Mouse (Mus musculus) myocyte (in vitro differentiated cells): ENCODE measurements at regions not wholly inside any gene's neighbourhood (a gene's known extent, or its start where the extent isn't known, plus 50 kb on each side); places are given as distances from the start of the nearest gene placed in this dataset.

Source experiments
- CEBPB ChIP-seq: IDR thresholded peaks from 2 replicates; pipeline ENCODE4 v1.6.1; 2011; ENCODE audit warnings: mild to moderate bottlenecking, moderate library complexity; ENCODE audit not compliant: poor library complexity, insufficient read depth, severe bottlenecking
- E2F4 ChIP-seq: IDR thresholded peaks from one replicate; pipeline ENCODE4 v1.6.1; 2011; ENCODE audit warnings: mild to moderate bottlenecking, control low read depth, moderate library complexity; ENCODE audit not compliant: insufficient read depth
- MAX ChIP-seq: IDR thresholded peaks from one replicate; pipeline ENCODE4 v1.6.1; 2011; ENCODE audit warnings: low read depth, mild to moderate bottlenecking, control low read depth
- MYOD1 ChIP-seq, 3 experiments: IDR thresholded peaks; one replicate each; pipeline ENCODE4 v1.6.1; 2011; ENCODE audit warnings: control low read depth in 2 of 3, low read depth in 2 of 3, mild to moderate bottlenecking in 2 of 3, moderate library complexity in 1 of 3; ENCODE audit not compliant: insufficient read length in 2 of 3, control insufficient read depth in 1 of 3
- MYOG ChIP-seq, 3 experiments: IDR thresholded peaks; one replicate each; pipeline ENCODE4 v1.6.1; 2011; ENCODE audit warnings: control low read depth in 2 of 3, low read depth in 2 of 3, mild to moderate bottlenecking in 2 of 3; ENCODE audit not compliant: insufficient read length in 2 of 3, control insufficient read depth in 1 of 3, insufficient read depth in 1 of 3
- POLR2A ChIP-seq: IDR thresholded peaks from one replicate; pipeline ENCODE4 v1.6.1; 2011; ENCODE audit warnings: low read depth, mild to moderate bottlenecking, control low read depth, moderate library complexity; ENCODE audit not compliant: insufficient read length
- POLR2AphosphoS2 ChIP-seq: IDR thresholded peaks from one replicate; pipeline ENCODE4 v1.6.1; 2011; ENCODE audit warnings: low read depth, control low read depth; ENCODE audit not compliant: insufficient read length
- REST ChIP-seq: IDR thresholded peaks from one replicate; pipeline ENCODE4 v1.6.1; 2011; ENCODE audit warnings: mild to moderate bottlenecking, control low read depth, moderate library complexity; ENCODE audit not compliant: insufficient read depth, insufficient read length
- TCF12 ChIP-seq: IDR thresholded peaks from one replicate; pipeline ENCODE4 v1.6.1; 2011; ENCODE audit warnings: mild to moderate bottlenecking, control low read depth; ENCODE audit not compliant: poor library complexity, insufficient read depth, severe bottlenecking
- TCF3 ChIP-seq: IDR thresholded peaks from one replicate; pipeline ENCODE4 v1.6.1; 2011; ENCODE audit warnings: low read depth, control low read depth; ENCODE audit not compliant: insufficient read length
- USF1 ChIP-seq: IDR thresholded peaks from one replicate; pipeline ENCODE4 v1.6.1; 2011; ENCODE audit warnings: low read depth, mild to moderate bottlenecking, control low read depth, moderate library complexity

DNA sequence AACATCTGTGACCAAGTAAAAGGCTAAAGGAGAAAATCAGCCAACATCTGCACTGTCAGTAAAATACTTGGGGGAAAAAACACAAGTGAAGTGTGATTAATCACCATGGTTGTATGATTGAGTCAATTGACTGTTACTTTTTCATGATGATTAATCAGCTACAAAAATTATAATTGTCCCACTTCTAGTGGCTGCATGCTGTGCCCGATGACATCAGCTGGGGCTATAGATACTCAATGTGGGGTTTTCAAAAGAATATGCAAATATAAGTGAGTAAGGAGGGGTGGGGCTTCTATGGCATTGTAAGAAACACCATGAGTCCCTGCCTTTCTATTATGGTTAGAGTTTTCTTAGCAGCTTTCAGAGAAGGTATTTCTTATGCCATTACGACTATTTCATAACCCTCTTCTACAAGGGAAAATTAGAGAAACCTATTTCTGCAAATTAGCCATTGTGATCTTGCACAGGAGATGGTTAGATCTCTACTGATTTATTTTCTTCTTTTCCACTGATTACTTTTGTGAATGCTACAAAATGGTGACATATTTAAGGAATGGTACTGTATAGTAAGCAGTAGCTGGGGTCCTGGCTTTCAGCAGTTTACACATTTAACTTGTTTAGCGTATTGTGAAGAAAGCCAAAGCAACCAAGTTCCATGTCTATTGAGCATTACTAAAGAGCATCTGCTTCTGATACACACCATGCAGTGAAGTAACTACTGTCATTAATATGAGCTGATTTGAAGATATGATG lies 660.1 kb upstream of the Pou3f2 start:
- TF ChIP-seq CEBPB (no peak), MYOG (IDR thresholded peaks at IDR 0.05; ENCODE audit: control insufficient read depth in 1 of 3, insufficient read depth in 1 of 3, insufficient read length in 2 of 3, low read depth in 2 of 3) (no peak), POLR2A (no peak), TCF12 (no peak), USF1 (no peak), POLR2AphosphoS2 (no peak), MAX (no peak), E2F4 (no peak), MYOD1 (IDR thresholded peaks at IDR 0.05; ENCODE audit: control insufficient read depth in 1 of 3, insufficient read length in 2 of 3, low read depth in 2 of 3) (no peak), TCF3 (no peak), REST (no peak)
